Mouse (Mus musculus) kidney, postnatal 0 days (tissue): ENCODE data around the gene Lgals8. TPM values are rescaled to one million over a fixed set of nuclear protein-coding genes. Genes with fewer than 3 reads are reported as not detected.

Experiments used
- ATAC-seq: fragments of 200-750 bp; cut with Nextera tagmentation; replicated peaks from 2 replicates; pipeline ENCODE4 v1.8.0; 2017; ENCODE audit warnings: low read depth, moderate number of reproducible peaks, moderate TSS enrichment, moderate library complexity; ENCODE audit not compliant: low FRiP score
- DNase-seq: peaks from one replicate; pipeline ENCODE4 v3.0.0-alpha.2; 2016; ENCODE audit warnings: low spot score
- H3K27ac ChIP-seq: fragments of 300-500 bp; sonication (generic); 2 replicates; pipeline ENCODE4 v1.5.1; 2014; ENCODE audit warnings: mild to moderate bottlenecking
- H3K27me3 ChIP-seq: fragments of 300-500 bp; sonication (generic); 2 replicates; pipeline ENCODE4 v1.6.1; 2014; ENCODE audit warnings: low read length, mixed read lengths; ENCODE audit not compliant: insufficient read depth
- H3K36me3 ChIP-seq: fragments of 300-500 bp; sonication (generic); 2 replicates; pipeline ENCODE4 v1.6.1; 2014; ENCODE audit warnings: low read length, mixed read lengths; ENCODE audit not compliant: insufficient read depth
- H3K4me1 ChIP-seq: fragments of 300-500 bp; sonication (generic); replicated peaks from 2 replicates; pipeline ENCODE4 v1.6.1; 2014; ENCODE audit warnings: antibody characterized with exemption, low read length, mixed read lengths; ENCODE audit not compliant: insufficient read depth
- H3K4me2 ChIP-seq: fragments of 300-500 bp; sonication (generic); 2 replicates; pipeline ENCODE4 v1.6.1; 2014; ENCODE audit warnings: mild to moderate bottlenecking, low read length, moderate library complexity, mixed read lengths
- H3K4me3 ChIP-seq: fragments of 300-500 bp; sonication (generic); replicated peaks from 2 replicates; pipeline ENCODE4 v1.5.1; 2014; ENCODE audit warnings: low read depth, low read length
- H3K9ac ChIP-seq: fragments of 300-500 bp; sonication (generic); 2 replicates; pipeline ENCODE4 v1.6.1; 2014; ENCODE audit warnings: low read depth, low read length
- H3K9me3 ChIP-seq: fragments of 300-500 bp; sonication (generic); replicated peaks from 2 replicates; pipeline ENCODE4 v1.6.1; 2016; ENCODE audit warnings: low read length, inconsistent platforms, mixed read lengths
- CTCF ChIP-seq: IDR thresholded peaks from 2 replicates; pipeline ENCODE4 v1.5.1; 2016; ENCODE audit warnings: antibody characterized with exemption, low read depth, mild to moderate bottlenecking, moderate library complexity
- WGBS: fragments of 180-500 bp; shearing (Covaris S2); extraction: QIAGEN DNeasy Blood & Tissue Kit; methylation state at CpG from one replicate; pipeline ENCODE4 v1.1.7; 2014; 5-methylcytosine and 5-hydroxymethylcytosine counted together
- polyA plus RNA-seq: library from polyadenylated mRNA; unstranded; fragments of >200 nt; fragmentation: Nextera tagmentation; extraction: Ambion mirVana; gene quantifications from 2 replicates; pipeline ENCODE4 v1.2.1, GENCODE M21; 2015

The Lgals8 gene
- polyA plus RNA-seq, 1 experiment from 2014 or later: 30.0 TPM

- Histone ChIP-seq H3K9me3 (no peaks in the 10 kb centered on the region), H3K9ac (no peak overlapping the region), H3K27me3 (no peaks in the 10 kb centered on the region), H3K4me2 (no peak overlapping the region), H3K36me3 (peaks cover 12% of the 10 kb centered on the region; the same call in 1 of the 2 replicates), H3K4me1 (no peaks in the 10 kb centered on the region), H3K27ac (no peak overlapping the region), H3K4me3 (no peak overlapping the region)
- 89% methylated on average over 14 of the region's 14 CpGs for WGBS
- no peak for ATAC-seq
- no peak for DNase-seq
- TF ChIP-seq CTCF: no peak
These were observed 11.6 kb downstream of the Lgals8 start for GRCm38 (mm10) chr13:12453150-12453549.

- no peak for DNase-seq
- Histone ChIP-seq H3K4me2 (no peak overlapping the region), H3K9ac (no peak overlapping the region), H3K27ac (no peak overlapping the region), H3K4me1 (no peaks in the 10 kb centered on the region), H3K9me3 (no peaks in the 10 kb centered on the region), H3K4me3 (no peak overlapping the region), H3K36me3 (peaks cover 27% of the 10 kb centered on the region), H3K27me3 (no peaks in the 10 kb centered on the region)
- TF ChIP-seq CTCF: no peak
- WGBS: 85% methylated on average over 2 of the region's 2 CpGs
- ATAC-seq: no peak
These were observed 22.6 kb downstream of the Lgals8 start for GRCm38 (mm10) chr13:12442008-12442587.

GRCm38 (mm10) chr13:12440813-12441212 is 23.9 kb downstream of the Lgals8 start:
- ATAC-seq (no peak), DNase-seq (no peak)
- Histone ChIP-seq H3K4me1 (no peaks in the 10 kb centered on the region), H3K9me3 (no peaks in the 10 kb centered on the region), H3K4me2 (no peak overlapping the region), H3K27ac (no peak overlapping the region), H3K9ac (no peak overlapping the region), H3K36me3 (peaks cover 30% of the 10 kb centered on the region), H3K4me3 (no peak overlapping the region), H3K27me3 (no peaks in the 10 kb centered on the region)
- 93% methylated on average over 6 of the region's 6 CpGs for whole genome bisulfite sequencing
- TF ChIP-seq CTCF: no peak

- ATAC-seq (no peak), DNase-seq (no peak)
- Histone ChIP-seq H3K4me1 (no peaks in the 10 kb centered on the region), H3K27me3 (no peaks in the 10 kb centered on the region), H3K27ac (no peak overlapping the region), H3K4me3 (no peak overlapping the region), H3K9me3 (no peaks in the 10 kb centered on the region), H3K36me3 (peaks cover 37% of the 10 kb centered on the region), H3K4me2 (no peak overlapping the region), H3K9ac (no peak overlapping the region)
- 94% methylated on average over 3 of the region's 3 CpGs for WGBS
- TF ChIP-seq CTCF: no peak
These were observed 25.2 kb downstream of the Lgals8 start for GRCm38 (mm10) chr13:12439586-12439985.

- no peak for ATAC-seq
- H3K4me2 ChIP-seq: no peak overlapping the region
- no peak for TF ChIP-seq CTCF
- no peaks in the 10 kb centered on the region for H3K4me1 ChIP-seq
- WGBS: 84% methylated on average over 5 of the region's 5 CpGs
- H3K27me3 ChIP-seq: no peaks in the 10 kb centered on the region
- H3K36me3 ChIP-seq: peaks cover 67% of the 10 kb centered on the region
- H3K9ac ChIP-seq: no peak overlapping the region
- no peak overlapping the region for H3K4me3 ChIP-seq
- no peak overlapping the region for H3K27ac ChIP-seq
- DNase-seq: no peak
- no peaks in the 10 kb centered on the region for H3K9me3 ChIP-seq
These were observed 30.9 kb downstream of the Lgals8 start for GRCm38 (mm10) chr13:12433843-12434242.

- H3K4me1 ChIP-seq: no peaks in the 10 kb centered on the region
- H3K4me3 ChIP-seq: no peak overlapping the region
- 95% methylated on average over 13 of the region's 13 CpGs for WGBS
- H3K4me2 ChIP-seq: no peak overlapping the region
- peaks cover 69% of the 10 kb centered on the region for H3K36me3 ChIP-seq
- DNase-seq: no peak
- H3K9ac ChIP-seq: no peak overlapping the region
- no peak for ATAC-seq
- no peaks in the 10 kb centered on the region for H3K9me3 ChIP-seq
- H3K27me3 ChIP-seq: no peaks in the 10 kb centered on the region
- TF ChIP-seq CTCF: no peak
- H3K27ac ChIP-seq: no peak overlapping the region
These were observed 36.2 kb downstream of the Lgals8 start for GRCm38 (mm10) chr13:12428556-12428955.

- Histone ChIP-seq H3K4me3 (no peak overlapping the region), H3K27ac (no peak overlapping the region), H3K27me3 (no peaks in the 10 kb centered on the region), H3K9ac (no peak overlapping the region), H3K4me2 (no peak overlapping the region), H3K36me3 (peaks cover 73% of the 10 kb centered on the region), H3K9me3 (no peaks in the 10 kb centered on the region), H3K4me1 (no peaks in the 10 kb centered on the region)
- no peak for DNase-seq
- no peak for TF ChIP-seq CTCF
- no peak for ATAC-seq
- WGBS: 92% methylated on average over 9 of the region's 9 CpGs
These were observed 44.1 kb downstream of the Lgals8 start for GRCm38 (mm10) chr13:12420596-12420995.
